Mouse (Mus musculus): Measurements from ENCODE around the gene Shisa5. TPM values are rescaled to one million over a fixed set of nuclear protein-coding genes. Genes with fewer than 3 reads are reported as not detected.
A peak's percentile ranks its signal among the peaks of the same experiment; 100 is the strongest.

Shisa5 gene
- total RNA-seq, 1 experiment from 2014 or later, result 54.1 TPM

GRCm38 (mm10) chr9:109082124-109082800 is 43.9 kb downstream of the Shisa5 start, which contains the start of the genes Ccdc51 and Tma7:
TSS of gene Ccdc51 (plus strand) at chr9:109082493.
TSS of gene Tma7 (minus strand) at chr9:109082587.
- peak; percentile 99 for ATAC-seq (replicated peaks; ENCODE audit: low read depth, poor library complexity, severe bottlenecking)

- ATAC-seq (replicated peaks; ENCODE audit: low read depth, poor library complexity, severe bottlenecking), result no peak
Measured at GRCm38 (mm10) chr9:109084922-109085321, 46.6 kb downstream of the Shisa5 start.

- ATAC-seq (replicated peaks; ENCODE audit: low read depth, poor library complexity, severe bottlenecking), result no peak
Measured at GRCm38 (mm10) chr9:109087987-109088386, 49.6 kb downstream of the Shisa5 start.

- ATAC-seq (replicated peaks; ENCODE audit: low read depth, poor library complexity, severe bottlenecking), result no peak
Measured at GRCm38 (mm10) chr9:109090446-109090845, 52.1 kb downstream of the Shisa5 start.

- ATAC-seq (replicated peaks; ENCODE audit: low read depth, poor library complexity, severe bottlenecking), result no peak
Measured at GRCm38 (mm10) chr9:109091802-109092201, 53.4 kb downstream of the Shisa5 start.

GRCm38 (mm10) chr9:109092799-109093198 is 54.4 kb downstream of the Shisa5 start:
- ATAC-seq (replicated peaks; ENCODE audit: low read depth, poor library complexity, severe bottlenecking), result no peak

GRCm38 (mm10) chr9:109093786-109094552 is 55.6 kb downstream of the Shisa5 start:
- no peak for ATAC-seq (replicated peaks; ENCODE audit: low read depth, poor library complexity, severe bottlenecking)

GRCm38 (mm10) chr9:109094553-109095136 is 56.3 kb downstream of the Shisa5 start:
- peak; percentile 17; the same call in 1 of the 2 replicates for ATAC-seq (replicated peaks; ENCODE audit: low read depth, poor library complexity, severe bottlenecking)

GRCm38 (mm10) chr9:109095137-109095982 is 57.0 kb downstream of the Shisa5 start, which contains the start of gene Plxnb1:
TSS of gene Plxnb1 (plus strand) at chr9:109095389.
- ATAC-seq (replicated peaks; ENCODE audit: low read depth, poor library complexity, severe bottlenecking), result peak; percentile 51

GRCm38 (mm10) chr9:109096251-109096661 is 57.9 kb downstream of the Shisa5 start:
- no peak for ATAC-seq (replicated peaks; ENCODE audit: low read depth, poor library complexity, severe bottlenecking)

GRCm38 (mm10) chr9:109096856-109097255 is 58.5 kb downstream of the Shisa5 start:
- no peak for ATAC-seq (replicated peaks; ENCODE audit: low read depth, poor library complexity, severe bottlenecking)

GRCm38 (mm10) chr9:109097291-109097690 is 58.9 kb downstream of the Shisa5 start:
- ATAC-seq (replicated peaks; ENCODE audit: low read depth, poor library complexity, severe bottlenecking), result no peak

- ATAC-seq (replicated peaks; ENCODE audit: low read depth, poor library complexity, severe bottlenecking), result no peak
Measured at GRCm38 (mm10) chr9:109097831-109098230, 59.5 kb downstream of the Shisa5 start.

GRCm38 (mm10) chr9:109098366-109098765 is 60.0 kb downstream of the Shisa5 start:
- no peak for ATAC-seq (replicated peaks; ENCODE audit: low read depth, poor library complexity, severe bottlenecking)

GRCm38 (mm10) chr9:109098969-109099368 is 60.6 kb downstream of the Shisa5 start:
- ATAC-seq (replicated peaks; ENCODE audit: low read depth, poor library complexity, severe bottlenecking), result no peak

GRCm38 (mm10) chr9:109100307-109100928 is 62.1 kb downstream of the Shisa5 start:
- ATAC-seq (replicated peaks; ENCODE audit: low read depth, poor library complexity, severe bottlenecking), result peak; percentile 37; the same call in 1 of the 2 replicates

GRCm38 (mm10) chr9:109101933-109102445 is 63.6 kb downstream of the Shisa5 start:
- no peak for ATAC-seq (replicated peaks; ENCODE audit: low read depth, poor library complexity, severe bottlenecking)

GRCm38 (mm10) chr9:109102541-109102940 is 64.2 kb downstream of the Shisa5 start:
- no peak for ATAC-seq (replicated peaks; ENCODE audit: low read depth, poor library complexity, severe bottlenecking)

- no peak for ATAC-seq (replicated peaks; ENCODE audit: low read depth, poor library complexity, severe bottlenecking)
Measured at GRCm38 (mm10) chr9:109103250-109103649, 64.9 kb downstream of the Shisa5 start.

Measured in common myeloid progenitor, adult 5-6 weeks (primary cell).